Mouse (Mus musculus): ENCODE results near the gene Clec1a.

Gene Clec1a

DNA sequence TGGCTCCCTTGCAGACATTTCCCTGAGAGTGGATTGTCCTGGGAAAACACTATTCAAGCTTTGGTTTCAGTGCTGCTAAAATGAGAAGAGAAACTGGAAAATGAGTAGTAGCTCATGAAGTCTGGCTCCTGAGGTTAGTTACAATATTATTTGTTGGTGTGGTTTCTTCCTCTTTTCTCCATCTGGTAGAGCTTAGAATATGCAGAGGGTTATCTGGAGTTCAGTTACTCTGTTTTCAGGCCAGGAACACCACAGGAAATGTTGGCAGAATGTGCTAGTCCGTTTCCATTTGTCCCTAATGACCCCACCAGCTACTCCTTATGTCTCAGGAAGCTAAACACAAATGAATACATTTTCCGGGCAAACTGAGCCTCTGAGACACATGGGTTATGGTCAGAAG lies 44.5 kb downstream of the Clec1a start:
- CTCF ChIA-PET = interaction anchor here (0.5 kb wide), 1 partner anchor 25 kb away, joined by 3 read pairs; no protein-coding TSS in a partner anchor

DNA sequence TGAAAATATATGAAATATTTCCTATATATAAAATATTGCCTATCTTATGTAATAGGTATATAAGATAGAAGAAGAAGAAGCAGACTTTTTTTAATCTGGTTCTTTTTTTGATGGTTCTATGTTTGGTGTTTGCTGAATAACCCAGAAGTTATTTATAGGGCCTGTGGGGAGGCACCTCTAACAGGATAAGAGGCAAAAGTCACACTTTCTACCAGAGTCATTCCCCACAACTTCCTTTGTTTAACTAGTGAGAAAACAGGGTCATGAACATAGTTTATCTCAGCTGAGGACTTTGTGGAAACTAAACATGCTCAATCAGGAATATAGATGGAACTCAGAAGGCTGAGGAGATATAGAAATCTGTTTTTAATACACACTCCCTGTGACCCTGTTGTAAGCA lies 45.8 kb downstream of the Clec1a start:
- CTCF ChIA-PET = no interaction called here

DNA sequence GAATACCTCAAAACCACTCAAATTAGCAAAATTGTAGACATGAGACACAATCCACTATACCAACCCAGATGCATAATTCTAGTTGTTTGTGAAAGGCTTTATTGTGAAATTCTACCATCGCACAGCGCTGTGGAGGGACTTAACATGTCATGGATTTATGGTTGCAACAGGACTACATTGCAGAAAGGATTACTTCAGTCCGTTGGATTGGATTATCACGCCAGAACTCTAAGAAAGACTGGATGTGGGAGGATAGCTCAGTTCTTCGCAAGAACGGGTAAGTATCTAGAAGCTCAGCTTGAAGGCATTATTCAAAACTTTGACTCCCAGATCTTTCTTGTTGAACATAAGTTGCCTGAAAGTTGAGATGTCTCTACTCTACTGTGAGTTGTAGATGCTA lies 48.4 kb downstream of the Clec1a start:
- CTCF ChIA-PET = interaction anchor here (0.7 kb wide), 1 partner anchor 394 kb away, joined by 4 read pairs; no protein-coding TSS in a partner anchor

DNA sequence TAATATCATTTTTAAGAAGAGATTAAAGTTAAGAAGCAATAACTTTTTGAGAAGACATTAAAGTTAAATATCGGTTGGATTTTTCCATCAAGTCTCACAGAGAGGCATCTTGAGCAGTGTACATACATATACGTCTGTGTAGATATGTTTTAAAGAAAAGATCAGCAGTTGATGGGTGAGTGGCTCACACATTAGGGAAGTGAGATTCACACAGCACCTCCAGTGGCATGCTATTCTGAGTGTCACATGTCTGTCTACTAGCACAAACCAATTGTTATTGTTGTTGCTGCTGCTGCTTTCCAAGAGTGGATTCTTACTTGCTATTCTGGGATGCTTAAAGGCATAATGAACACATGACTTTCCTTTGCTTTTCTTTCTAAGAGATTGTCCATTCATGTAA lies 49.4 kb downstream of the Clec1a start:
- CTCF ChIA-PET = no interaction called here

DNA sequence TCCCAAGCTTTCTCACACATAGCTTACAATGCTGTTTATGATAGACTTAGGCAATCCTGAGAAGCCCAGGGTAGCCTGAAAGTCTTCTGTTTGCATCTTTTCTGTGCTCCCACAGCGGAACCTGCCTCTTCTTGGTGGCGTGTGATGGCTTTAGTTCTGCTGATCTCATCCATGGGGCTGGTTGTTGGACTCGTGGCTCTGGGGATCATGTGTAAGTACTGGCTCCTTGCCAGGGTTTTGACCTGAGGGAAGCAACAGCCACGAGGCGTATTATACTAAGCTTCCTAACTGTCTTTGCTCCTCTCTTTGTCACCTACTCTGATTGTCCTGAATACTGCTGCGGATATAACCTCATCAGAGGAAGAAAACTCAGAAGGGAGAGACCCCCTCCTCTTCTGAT lies 51.9 kb downstream of the Clec1a start:
- CTCF ChIA-PET = no interaction called here

DNA sequence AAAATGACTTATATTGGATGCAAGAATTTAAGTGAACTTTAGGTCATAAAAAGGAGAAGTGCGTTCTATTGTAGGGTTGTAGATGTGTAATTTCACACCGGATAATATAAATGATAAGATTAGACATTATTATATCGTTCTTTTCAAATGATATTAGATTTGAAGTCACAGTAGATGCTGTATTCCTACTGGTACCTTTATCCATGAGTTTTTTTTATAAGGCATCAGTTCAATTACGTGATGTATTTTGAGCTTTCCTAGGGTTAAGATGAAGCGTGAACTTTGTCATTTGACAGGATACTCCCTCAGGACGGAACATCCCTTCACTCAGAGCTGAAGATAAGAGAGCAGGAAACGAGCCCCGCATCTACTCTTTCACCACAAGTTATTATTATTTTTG lies 54.8 kb downstream of the Clec1a start, which contains the start of gene Clec1b:
TSS of gene Clec1b (plus strand) at position 301 of the 400 bp plus-strand sequence.
- CTCF ChIA-PET = no interaction called here

DNA sequence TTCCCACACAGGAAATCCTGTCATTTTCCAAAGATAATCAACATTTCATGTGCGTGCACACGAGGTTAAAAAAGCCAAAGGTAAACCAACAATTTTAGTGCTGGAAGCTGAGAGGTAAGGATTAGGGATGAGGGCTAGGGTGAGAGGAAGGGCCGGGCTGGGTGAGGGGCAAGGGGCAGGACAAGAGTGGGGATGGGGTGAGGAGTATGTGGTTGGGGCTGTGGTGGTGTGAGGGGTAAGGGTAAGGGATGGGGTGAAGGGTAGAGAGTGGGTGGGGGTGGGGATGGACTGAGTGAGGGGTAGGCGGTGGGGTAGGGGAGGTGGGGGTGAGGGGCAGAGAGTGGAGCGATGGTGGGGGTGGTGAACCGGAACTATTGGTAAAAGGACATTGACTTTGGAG lies 58.1 kb downstream of the Clec1a start:
- CTCF ChIA-PET = no interaction called here

DNA sequence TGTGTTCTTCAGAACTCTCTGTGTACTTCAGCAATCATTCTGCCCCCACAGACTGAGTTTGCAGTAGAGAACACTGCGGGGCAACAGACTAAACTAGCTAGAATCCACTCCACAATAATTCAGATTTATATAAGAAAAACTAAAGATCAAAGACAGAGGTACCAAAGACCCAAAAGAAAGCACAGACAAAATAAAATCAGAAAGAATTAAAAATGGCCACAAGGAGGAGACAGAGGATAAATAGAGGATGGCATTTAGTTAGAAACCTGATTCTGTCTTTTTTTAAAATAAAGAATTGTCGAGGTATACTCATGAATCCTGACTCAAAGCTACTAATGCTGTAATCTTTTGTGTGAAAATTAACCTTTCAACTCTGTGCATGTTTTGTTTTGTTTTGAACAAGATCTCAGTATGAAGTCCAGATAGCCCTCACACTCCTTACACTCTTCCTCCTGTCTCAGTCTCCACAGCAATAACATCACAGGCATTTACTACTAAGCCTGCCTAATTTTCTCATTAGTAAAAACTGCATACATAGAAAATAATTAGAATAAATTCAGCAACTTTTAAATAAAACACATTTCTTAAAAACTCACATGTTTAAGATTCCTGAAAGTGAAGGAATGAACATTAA lies 58.6 kb downstream of the Clec1a start:
- CTCF ChIA-PET = interaction anchor here (0.6 to 0.9 kb wide), 2 partner anchors 124 to 133 kb away, joined by 3 to 4 read pairs; no protein-coding TSS in a partner anchor

DNA sequence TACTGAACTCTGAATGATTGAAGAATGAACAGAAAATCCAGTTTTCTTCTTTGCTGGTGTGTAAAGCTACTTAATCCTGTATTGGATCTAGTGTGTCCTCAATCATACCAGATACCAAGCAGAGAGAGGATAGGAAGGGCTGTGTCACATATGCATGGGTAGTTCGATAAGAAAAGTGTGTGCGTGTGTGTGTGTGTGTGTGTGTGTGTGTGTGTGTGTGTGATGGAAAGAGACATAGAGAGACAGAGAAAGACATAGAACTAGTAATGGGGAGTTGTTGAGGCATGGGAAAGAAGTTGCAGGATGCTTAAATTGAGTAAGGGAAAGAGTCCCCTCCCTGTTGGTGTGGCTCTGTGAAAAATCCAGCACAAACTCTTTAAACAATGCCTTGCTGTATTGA lies 66.0 kb downstream of the Clec1a start, which contains the start of gene Clec12b:
TSS of gene Clec12b (minus strand) at position 101 of the 400 bp plus-strand sequence.
- CTCF ChIA-PET = interaction anchor here (0.7 kb wide), 1 partner anchor 440 kb away, joined by 14 read pairs; no protein-coding TSS in a partner anchor

DNA sequence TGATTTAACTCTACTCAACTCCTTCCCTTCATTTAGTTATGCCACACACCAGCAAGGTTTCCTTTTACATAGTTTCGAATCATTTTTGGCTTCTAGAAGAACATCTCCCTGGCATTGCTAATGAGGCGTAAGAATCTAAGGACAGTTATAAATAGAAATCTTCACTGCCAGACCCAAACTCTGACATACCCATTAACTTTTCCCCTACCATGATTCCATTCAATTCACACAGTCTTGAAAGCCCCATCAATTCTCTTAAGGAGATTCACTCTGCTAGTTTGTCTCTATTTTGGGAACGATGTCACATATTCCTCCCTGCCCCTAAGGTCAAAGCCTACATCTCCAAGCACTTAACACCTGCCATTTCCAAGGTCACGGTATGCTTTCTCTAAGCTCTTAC lies 66.8 kb downstream of the Clec1a start:
- CTCF ChIA-PET = no interaction called here

DNA sequence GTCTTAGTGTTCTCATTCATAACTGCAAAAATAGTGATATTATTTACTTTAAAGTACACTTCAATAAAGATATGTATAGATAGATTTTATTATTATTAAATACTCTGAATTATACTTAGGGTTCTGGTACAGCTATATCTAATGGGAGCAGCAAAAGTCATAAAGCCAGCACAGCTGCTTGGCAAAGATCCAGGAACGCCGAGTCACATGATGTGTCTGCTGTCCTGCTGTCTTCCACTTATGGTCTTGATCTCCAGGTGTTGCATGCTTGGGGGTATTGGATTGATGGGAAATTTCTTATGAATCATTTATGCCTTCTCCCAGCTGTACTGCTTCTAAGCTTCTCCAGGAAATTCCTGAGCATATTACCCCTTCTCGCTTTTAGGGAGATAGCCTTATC lies 68.3 kb downstream of the Clec1a start:
- CTCF ChIA-PET = no interaction called here

DNA sequence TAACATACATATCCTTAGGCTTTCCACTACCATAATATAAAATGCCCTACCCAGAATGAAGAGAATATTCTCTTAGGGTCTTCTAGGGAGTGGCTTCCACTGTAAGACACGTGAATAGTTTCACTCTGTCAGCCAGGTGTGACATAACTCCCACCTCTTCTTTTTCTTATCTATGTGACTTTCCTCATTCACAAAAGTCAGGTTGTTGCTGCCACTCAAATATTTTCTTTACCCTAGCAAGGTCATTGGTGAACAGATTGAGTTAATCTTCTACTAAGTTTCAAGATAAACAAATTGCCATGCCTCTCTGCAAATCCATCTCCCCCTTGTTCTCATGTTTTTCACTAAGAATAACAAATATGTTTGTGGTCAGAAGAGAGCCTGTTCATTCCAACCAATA lies 70.1 kb downstream of the Clec1a start:
- CTCF ChIA-PET = no interaction called here

DNA sequence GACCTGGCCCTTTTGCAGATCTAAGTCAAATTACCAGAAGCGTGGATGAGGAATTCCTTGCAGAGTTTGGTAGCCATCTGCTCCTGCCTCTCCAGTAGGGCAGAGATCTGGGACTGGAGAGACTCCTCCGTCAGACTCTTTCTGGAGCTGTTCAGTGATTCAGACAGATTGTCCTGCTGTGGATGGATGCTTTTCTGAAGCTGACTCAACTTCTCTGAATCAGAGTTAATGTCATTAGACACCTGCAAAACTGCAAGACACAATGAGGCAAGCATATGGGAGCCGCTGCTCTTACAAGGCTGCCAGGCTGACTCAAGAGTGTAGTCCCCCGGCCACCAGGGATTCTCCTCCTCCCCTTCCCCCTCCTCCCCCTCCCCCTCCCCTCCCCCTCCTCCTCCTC lies 71.3 kb downstream of the Clec1a start:
- CTCF ChIA-PET = no interaction called here

DNA sequence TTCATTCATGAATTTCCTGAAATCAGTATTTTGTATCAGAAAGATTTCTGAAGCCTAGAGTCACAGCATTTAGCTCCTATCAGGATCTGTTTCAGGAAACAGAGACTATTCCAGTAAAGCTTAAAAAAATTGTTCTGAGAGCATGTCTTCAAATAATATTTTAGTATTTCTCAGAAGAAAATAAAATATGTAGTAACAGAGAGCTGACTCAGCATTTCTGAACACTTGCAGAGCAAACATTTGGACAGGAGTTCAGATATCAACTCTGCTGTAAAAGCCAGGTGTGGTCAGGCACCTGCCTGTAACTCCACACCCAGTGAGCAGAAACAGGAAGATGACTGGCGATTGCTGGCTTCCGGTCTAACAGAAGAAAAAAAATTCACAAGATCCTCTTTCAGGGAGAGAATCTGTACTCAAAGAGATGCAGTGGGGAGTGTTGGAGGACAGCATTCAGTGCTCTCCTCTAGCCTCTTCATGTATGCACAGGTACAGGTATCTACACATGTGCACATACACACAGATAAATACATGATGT lies 76.8 kb downstream of the Clec1a start:
- CTCF ChIA-PET = no interaction called here

All from spleen, embryonic (tissue).